In genomic region chr10:88891410-88891809, GRCm38 (mm10) we compare ENCODE assay signal across 39 mouse cellular contexts. TPM values are rescaled to one million over a fixed set of nuclear protein-coding genes. Genes with fewer than 3 reads are reported as not detected.
"Had no signal": no experiment of that assay in that cellular context is flagged by ENCODE, and none has a peak within 500 bp of the region (broad histone marks: within the 10 kb centered on the region; RNA-seq: fewer than 3 reads in every experiment).

No protein-coding gene starts in this region.

- H3K4me2 ChIP-seq: limb, embryonic 12.5 days; limb, embryonic 13.5 days; limb, embryonic 15.5 days; liver, embryonic 11.5 days; liver, embryonic 12.5 days; liver, embryonic 13.5 days; liver, embryonic 15.5 days; lung, embryonic 14.5 days; lung, embryonic 15.5 days; midbrain, embryonic 11.5 days; midbrain, embryonic 12.5 days; midbrain, embryonic 13.5 days; midbrain, embryonic 15.5 days; neural tube, embryonic 12.5 days had no signal

- H3K9me3 ChIP-seq: limb, embryonic 10.5 days; limb, embryonic 12.5 days; limb, embryonic 13.5 days; limb, embryonic 15.5 days; liver, embryonic 12.5 days; liver, embryonic 13.5 days; liver, embryonic 15.5 days; lung, embryonic 15.5 days; midbrain, embryonic 10.5 days; midbrain, embryonic 12.5 days; midbrain, embryonic 13.5 days; midbrain, embryonic 15.5 days; neural tube, embryonic 12.5 days had no signal

- H3K36me3 ChIP-seq: limb, embryonic 10.5 days; limb, embryonic 12.5 days; limb, embryonic 13.5 days; limb, embryonic 15.5 days; liver, embryonic 12.5 days; liver, embryonic 13.5 days; liver, embryonic 15.5 days; lung, embryonic 15.5 days; midbrain, embryonic 10.5 days; midbrain, embryonic 12.5 days; midbrain, embryonic 13.5 days; midbrain, embryonic 15.5 days; neural tube, embryonic 12.5 days had no signal

- H3K9ac ChIP-seq: limb, embryonic 12.5 days; limb, embryonic 13.5 days; limb, embryonic 15.5 days; liver, embryonic 12.5 days; liver, embryonic 13.5 days; liver, embryonic 14.5 days; liver, embryonic 15.5 days; liver, postnatal 0 days; lung, embryonic 14.5 days; lung, embryonic 15.5 days; midbrain, embryonic 12.5 days; midbrain, embryonic 13.5 days; midbrain, embryonic 15.5 days; neural tube, embryonic 12.5 days had no signal

- H3K4me3 ChIP-seq: limb, embryonic 10.5 days; limb, embryonic 12.5 days; limb, embryonic 13.5 days; limb, embryonic 15.5 days; liver, embryonic 12.5 days; liver, embryonic 13.5 days; liver, embryonic 15.5 days; lung, embryonic 15.5 days; megakaryocyte, embryonic 14.5 days; midbrain, embryonic 10.5 days; midbrain, embryonic 12.5 days; midbrain, embryonic 13.5 days; midbrain, embryonic 15.5 days; myocyte; neural tube, embryonic 12.5 days had no signal

- H3K4me1 ChIP-seq: limb, embryonic 15.5 days; liver, embryonic 12.5 days; liver, embryonic 13.5 days; liver, embryonic 15.5 days; lung, embryonic 15.5 days; megakaryocyte, embryonic 14.5 days had no signal

- DNase-seq: left cerebral cortex, postnatal 4 days; liver; liver, embryonic 13.5 days; liver, postnatal 0 days; lung, adult 18-20 months; lung, adult 2 months; lung, embryonic 14.5 days; lung, postnatal 10 days; lung, postnatal 14 days; lung, postnatal 36 days; lung, postnatal 4 days; midbrain, embryonic 14.5 days had no signal

- H3K27ac ChIP-seq: limb, embryonic 10.5 days; limb, embryonic 12.5 days; limb, embryonic 13.5 days; limb, embryonic 15.5 days; liver, embryonic 12.5 days; liver, embryonic 13.5 days; liver, embryonic 14.5 days; liver, embryonic 15.5 days; lung, embryonic 15.5 days; macrophage; midbrain, embryonic 10.5 days; midbrain, embryonic 12.5 days; midbrain, embryonic 13.5 days; midbrain, embryonic 15.5 days; neural tube, embryonic 12.5 days had no signal

RNA-seq across cellular contexts. Expression of gene Slc5a8, which starts 5.6 kb away (rescaled TPM):
- total RNA-seq: left cerebral cortex, postnatal 14 days; left cerebral cortex, postnatal 36 days; liver, adult 2 months; megakaryocyte progenitor cell, adult 5-6 weeks; megakaryocyte, adult 5-6 weeks; megakaryocyte-erythroid progenitor cell, adult 5-6 weeks; monocyte, adult 5-6 weeks had no signal
- polyA plus RNA-seq: limb, embryonic 11.5 days; limb, embryonic 15.5 days; liver, embryonic 13.5 days; liver, embryonic 16.5 days; liver, postnatal 0 days; macrophage; myocyte; neural tube, embryonic 12.5 days had no signal
